Mouse (Mus musculus): ENCODE results near the gene B020004J07Rik. TPM values are rescaled to one million over a fixed set of nuclear protein-coding genes. Genes with fewer than 3 reads are reported as not detected.

B020004J07Rik gene
- not detected in 2 replicates for total RNA-seq (2023)

GRCm38 (mm10) chr4:101843923-101844322 lies at the start of gene B020004J07Rik:
TSS of gene B020004J07Rik (minus strand) at chr4:101844023.

Other genes with a start within 250 kb of the B020004J07Rik start
- gene Leprot, start 196.3 kb downstream of the B020004J07Rik start, total RNA-seq (2023): 38.8 and 41.0 TPM in 2 replicates
- gene Lepr, start 126.6 kb downstream of the B020004J07Rik start, total RNA-seq (2023): 1.2 TPM in 1 of 2 replicates, not detected in the other
- gene C130073F10Rik, start 49.8 kb upstream of the B020004J07Rik start, total RNA-seq (2023): not detected in 2 replicates
- gene Gm12800, start 65.1 kb upstream of the B020004J07Rik start, total RNA-seq (2023): not detected in 2 replicates
- gene Gm12794, start 96.4 kb upstream of the B020004J07Rik start, total RNA-seq (2023): not detected in 2 replicates
- gene Gm12790, start 137.0 kb upstream of the B020004J07Rik start, total RNA-seq (2023): not detected in 2 replicates
- gene Gm12789, start 142.6 kb upstream of the B020004J07Rik start, total RNA-seq (2023): not detected in 2 replicates
- gene Pde4b, start 243.5 kb upstream of the B020004J07Rik start, total RNA-seq (2023): 200 and 213 TPM in 2 replicates